Mouse (Mus musculus) monocyte, adult 2 months (primary cell): ENCODE data around the gene Htra1.

Source experiments
- DNase-seq, 2 experiments: peaks; one replicate each; pipeline ENCODE4 v3.0.0; 2022; ENCODE audit warnings: low spot score in 2 of 2, low read depth in 1 of 2

Gene Htra1

DNA sequence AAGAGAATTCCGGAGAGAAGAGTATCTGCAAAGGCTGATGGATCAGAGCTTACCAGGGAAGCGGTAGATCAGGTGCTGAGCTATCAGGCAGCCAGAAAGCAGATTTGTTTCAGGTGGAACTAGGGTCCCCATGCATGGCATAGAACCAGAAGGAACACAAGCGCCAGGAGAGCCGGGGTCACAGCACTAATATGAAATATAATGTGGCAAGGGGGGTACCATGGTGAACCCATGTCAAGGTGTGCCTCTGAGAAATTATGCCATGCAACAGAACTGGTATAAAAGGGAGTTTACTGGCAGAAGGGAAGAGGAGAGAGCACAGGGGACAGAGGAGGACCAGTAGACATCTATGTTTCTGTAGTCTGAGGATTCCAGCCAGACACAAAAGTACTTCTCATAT, 1.3 kb upstream of the Htra1 start:
- DNase-seq: no peak

DNA sequence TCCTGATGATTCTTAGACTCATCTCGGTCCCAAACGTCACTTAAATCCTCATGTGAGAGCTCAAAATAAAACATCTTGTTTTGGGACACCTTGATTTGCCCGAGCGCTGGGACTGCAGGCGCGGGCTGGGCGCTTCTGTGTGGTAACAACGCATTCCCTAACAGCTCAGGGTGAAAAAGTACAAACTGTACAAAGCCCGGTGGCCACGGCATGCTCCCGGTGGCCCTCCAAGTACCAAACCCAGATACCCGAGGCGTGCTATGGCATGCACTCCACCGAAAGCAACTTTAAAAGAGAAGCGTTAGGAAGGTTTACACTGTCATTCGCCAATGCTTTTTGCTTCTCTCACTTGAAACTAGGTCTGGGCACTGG, 504 bp upstream of the Htra1 start:
- DNase-seq: no peak

DNA sequence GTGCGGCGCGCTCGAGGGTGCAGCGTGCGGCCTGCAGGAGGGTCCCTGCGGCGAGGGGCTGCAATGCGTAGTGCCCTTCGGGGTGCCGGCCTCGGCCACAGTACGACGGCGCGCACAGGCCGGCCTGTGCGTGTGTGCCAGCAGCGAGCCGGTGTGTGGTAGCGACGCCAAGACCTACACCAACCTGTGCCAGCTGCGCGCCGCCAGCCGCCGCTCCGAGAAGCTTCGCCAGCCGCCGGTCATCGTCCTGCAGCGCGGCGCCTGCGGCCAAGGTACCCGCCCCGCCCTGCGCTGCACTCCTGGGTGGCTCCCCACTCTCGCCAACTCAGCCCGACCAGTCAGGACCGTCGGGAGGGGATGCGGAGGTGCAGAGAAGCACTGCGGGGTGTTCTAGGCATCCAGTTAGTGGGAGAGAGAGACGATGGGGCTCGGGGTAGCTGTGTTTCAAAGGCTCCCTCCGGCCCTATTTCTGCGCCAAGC, 601 bp downstream of the Htra1 start:
- no peak for DNase-seq

DNA sequence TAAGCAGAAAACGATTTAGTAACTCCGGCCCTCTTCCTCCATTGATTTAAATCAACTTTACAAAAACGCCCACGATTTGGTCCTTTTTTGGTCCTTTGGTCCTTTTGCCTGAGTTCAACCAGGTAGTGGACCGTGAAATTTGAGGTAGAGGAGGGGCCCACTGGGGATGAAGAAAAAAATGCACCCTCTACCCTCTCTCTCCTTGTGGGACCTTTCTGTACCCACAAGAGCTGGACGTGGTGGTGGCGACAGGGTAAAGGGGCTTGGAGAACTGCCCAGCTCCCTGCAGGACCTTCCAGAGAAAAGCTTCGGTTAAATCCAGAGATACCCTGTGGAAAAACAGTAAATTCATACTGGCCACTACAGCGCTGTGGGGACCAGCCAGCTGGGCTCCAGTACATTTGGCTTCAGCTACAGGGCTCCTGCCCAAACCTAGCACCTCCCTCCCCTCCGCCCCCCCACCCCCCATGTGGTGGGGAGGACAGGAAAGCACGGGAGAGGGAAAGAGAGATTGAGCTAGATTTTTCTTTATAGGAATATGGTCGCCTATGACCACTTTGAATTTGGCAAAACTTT, 1.4 kb downstream of the Htra1 start:
- DNase-seq: no peak

DNA sequence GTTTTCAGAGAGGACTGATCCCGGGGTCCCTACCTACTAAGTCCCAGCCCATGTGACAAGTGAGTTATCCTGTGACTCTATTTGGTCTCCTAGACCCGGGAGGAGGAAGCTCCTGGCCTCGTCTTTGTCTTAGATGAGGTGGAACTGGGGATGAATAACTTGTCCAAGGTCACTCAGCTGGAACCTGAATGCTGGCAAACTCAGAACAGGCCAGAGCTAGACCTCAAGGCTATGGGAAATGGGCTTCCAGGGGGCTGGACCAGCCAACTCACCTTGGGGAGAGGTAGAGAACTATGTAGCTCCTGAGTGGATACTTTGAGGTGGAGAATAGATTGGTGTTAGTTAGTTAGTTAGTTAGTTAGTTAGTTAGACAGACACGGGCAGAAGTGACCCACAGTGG, 2.1 kb downstream of the Htra1 start:
- no peak for DNase-seq

DNA sequence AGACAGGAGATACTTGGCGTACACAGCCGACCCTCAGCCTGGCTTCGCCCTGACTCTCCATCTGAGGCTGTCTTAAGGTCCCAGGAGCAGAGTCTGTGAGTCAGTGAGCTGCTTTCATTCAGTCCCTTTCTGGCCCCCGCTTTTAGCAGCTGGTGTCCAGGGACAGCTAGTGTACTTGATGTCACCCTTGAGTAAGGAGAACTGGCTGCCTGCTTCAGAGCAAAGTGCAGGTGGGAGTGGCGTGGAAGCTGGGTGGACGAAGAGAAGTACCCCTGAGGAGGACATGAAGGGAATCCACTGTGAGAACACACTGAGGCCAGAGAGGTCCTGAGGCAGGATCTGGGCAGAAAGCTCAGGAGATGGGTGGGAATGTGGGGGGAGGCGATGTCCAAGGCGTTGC, 3.0 kb downstream of the Htra1 start:
- no peak for DNase-seq

DNA sequence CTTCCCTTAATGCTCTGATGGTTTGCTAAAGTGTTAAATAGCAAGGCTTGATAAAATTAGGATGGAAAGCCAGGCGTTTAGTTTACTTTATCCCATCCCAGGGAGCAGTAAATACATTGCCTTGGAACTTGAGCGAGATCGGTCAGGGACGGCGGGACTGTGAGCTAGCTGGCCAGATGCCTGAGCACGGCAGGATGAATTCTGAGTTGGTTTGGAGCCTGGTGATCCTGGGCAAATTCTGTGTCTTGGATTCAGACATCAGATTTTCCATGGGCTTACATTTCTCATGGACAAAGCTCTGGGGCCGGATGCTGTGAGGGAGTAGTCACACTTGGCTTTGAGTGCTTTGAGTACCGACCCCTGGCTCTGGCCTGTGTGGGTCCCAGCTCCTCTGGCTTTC, 4.8 kb downstream of the Htra1 start:
- no peak for DNase-seq

DNA sequence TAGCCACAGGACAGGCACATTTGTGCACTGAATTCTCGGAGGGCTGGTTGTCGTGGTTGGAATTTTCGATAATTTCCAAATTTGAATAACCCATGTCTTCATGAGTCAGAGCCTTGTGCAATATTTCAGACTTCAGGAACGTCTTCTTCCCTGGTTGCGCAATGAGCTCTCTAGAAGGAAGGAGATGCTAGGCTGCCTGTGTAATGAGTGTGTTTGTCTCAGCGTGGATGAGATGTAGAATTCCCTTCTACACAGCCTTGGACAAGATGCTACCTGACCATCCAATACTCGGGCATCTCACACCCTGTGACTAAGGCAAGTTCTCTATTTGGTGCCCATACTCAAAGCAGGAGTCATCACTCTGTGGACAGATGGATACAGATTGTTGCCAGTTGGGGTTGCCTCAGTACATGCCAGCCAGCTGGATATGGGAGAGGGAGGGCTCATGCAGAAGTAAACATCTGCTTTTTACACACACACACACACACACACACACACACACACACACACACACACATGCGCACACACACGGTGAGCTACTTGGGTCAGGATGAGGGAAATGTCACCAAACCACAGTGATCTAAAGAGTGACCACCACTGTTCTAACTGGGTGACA, 7.5 kb downstream of the Htra1 start:
- no peak for DNase-seq

DNA sequence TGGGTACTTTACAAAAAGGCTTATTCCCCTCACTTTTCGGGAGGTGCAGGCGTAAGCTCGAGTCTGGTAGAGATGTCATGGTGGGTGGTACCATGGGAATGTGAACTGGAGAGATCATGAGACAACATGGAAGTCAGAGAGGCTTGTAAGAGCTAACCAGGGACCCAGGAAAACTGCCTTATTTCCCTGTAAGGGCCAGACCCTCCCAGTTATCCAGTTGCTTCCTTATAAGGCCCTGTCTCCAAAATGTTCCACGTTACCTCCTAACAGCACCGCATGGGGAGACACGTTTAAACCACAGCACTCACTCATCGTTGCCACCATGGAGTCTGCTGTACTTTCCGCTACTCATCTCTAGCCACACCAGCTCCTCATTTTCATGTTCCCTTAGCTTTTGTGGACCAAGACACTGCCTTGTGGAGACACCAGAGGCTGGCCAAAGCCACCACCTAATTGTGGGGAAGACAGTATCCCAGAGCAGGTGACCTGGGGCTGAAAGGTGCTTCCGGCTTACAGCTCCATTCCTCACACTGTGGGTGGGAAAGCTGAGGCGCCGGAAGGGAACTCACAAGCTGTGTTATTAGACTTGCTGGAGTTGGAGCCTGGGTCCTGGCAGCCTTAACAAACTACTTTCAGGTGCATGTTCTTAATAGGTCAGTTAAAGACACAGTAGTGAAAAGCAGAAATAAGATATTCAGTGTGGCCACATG, 9.0 kb downstream of the Htra1 start:
- DNase-seq: no peak

DNA sequence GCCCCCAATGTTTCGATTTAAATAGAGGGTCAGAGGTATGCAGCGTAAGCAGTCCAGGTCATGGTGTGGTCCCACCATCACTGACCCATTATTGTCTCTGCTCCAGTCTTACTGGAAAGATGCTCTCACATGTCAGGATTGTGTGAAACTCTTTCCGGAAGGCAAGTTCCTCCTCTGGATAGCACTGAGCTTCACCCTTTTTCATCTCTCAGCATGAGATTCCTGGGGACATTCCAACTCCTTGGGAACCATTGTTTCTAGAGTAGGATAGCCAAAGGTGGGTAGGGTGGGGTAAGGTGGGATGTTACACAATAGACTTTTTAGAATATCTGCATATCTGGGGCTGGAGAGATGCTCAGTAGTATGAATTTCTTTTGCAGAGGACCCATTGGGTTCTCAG, 9.8 kb downstream of the Htra1 start:
- DNase-seq: no peak

DNA sequence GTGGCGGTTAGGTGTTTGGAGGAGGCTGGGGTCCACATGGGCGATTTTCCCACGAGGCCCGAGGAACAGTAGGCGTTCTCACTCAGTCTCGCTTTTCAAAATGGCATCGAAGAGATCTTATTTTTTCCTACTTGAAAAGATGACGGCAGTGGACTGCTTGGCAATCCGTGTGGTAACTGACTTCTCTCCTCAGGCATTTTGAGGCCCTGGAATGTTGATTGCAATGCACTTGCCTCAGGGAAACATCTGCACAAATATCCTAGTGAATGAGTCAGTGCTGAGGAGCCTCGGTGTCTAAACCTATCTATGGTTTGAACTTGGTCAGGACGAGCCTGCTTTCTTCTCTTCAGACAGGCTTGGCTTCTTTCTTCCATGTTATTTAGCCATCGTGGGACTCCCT, 10.4 kb downstream of the Htra1 start:
- DNase-seq: no peak

DNA sequence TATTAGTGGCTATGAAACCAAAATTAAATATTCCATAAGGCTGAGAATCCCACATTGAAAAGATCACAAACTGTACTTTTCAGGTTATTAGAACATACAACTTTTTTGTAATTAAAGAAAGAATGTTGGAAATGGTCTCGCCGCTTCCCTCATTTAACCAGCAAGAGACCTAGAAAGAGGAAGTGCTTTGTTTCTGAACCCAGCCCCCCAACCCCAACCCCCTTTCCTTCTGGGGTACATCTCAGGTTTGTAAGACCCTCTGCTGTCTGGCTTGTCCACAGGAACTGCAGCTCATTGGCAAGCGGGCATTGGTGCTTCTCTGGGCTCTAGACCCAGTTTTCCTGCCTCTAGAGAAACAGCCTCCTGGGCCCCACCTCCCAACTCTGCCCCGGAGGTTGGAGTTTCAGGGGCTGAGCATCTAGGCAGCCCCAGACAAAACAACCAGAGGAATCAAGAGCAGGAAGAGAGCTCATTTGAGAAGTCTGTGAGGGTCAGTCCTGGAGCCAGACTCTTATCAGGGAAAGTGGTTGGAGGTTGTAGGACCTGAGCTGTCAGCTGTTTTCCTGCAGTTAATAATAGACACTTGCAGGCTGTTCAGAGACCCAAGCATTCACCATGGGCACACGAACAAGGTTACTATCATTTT, 12.8 kb downstream of the Htra1 start:
- DNase-seq: no peak

DNA sequence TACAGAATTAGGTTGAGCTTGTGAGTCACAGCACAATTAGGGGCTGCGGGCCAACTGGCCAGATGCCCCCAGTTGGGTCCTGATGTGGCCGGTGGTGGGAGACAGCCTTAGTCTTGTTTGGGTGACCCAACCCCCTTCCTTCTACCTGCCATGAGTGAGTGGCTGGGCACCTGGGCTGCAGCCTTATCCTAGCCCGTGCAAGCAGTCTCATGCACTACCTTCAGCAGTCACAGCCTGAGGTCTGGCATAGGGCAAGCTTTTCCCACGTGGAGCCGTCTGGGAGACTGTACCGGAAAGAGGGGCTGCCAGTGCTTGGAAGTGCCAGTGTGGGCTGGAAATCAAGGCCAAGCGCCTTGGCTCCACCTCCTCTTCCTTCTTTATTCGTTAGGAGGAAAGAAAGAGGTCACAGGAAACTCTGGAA, 13.4 kb downstream of the Htra1 start:
- no peak for DNase-seq

DNA sequence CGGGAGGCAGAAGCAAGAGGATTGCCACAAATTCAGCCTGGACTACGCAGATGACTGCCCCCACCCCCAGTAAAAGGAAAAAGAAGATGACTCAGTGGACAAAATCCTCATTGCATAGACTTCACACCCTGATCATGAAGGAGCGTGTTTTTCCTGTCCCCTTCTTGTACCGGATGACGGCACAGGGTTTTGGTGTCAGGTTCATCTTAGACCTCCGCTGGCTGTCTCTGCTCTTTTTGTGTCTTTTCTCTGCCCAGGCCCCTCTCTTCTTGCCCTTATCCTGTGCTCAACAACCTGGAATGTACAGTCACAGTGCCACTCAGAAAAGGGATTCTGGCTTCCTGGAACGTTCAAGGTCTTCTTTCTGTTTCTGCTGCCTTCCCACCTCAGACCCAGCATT, 14.6 kb downstream of the Htra1 start:
- no peak for DNase-seq

DNA sequence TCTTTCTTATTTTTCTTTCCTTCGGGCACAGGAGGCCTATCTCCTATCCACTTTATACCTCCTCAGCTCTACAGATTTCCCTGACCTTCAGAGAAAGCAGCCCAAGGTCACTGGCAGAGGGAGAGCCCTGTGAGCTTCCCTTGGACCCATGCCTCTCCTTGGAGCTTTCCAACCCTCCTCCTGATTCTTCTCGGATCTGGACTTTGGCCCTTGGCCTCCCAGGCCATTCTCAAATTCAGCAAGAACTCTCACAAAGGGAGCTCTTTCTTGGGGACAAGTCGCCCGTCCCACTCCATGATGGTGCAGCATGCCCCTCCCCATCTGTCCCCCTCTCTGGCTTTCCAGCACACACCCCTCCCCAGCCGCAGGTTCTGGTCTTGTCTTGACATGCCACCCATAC, 15.1 kb downstream of the Htra1 start:
- no peak for DNase-seq

DNA sequence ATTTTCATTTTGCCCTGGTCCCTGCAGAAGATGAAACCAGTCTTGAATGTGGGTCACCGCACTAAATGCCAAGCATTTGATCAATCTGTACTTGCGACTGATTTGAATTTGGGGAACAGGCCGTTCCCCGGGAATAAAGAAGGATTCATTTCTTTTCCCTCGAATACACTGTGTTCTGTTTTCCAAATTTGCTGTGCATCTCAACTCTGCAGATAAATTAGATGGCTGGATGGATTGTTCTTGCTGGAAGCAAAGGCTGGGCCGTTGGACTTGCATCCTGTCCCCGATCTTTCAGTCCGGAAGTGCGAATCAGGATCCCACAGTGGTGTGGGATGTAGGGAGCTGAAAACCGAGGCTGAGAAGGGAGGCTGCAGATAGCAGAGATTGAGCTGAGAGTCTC, 17.5 kb downstream of the Htra1 start:
- DNase-seq: no peak

DNA sequence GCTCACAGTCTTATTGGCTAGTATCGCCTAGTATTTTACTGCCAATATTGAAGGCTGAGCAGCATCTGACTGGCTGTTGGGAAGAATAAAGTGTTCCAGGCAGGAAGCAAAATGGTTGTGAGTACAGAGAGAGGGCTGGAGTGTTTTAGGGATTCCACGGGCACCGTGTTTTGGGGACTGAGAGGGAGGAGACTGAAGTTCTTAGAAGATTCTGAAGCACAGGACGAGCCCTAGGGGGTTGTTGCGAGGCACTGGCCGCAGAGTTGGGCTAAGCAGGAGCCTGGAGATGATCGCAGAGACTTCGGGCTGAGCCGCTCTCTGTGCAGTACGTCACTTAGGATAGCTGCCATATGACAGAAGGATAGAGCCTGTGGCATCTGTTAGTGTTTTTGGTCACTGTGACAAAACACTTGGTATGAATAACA, 18.3 kb downstream of the Htra1 start:
- DNase-seq: no peak

DNA sequence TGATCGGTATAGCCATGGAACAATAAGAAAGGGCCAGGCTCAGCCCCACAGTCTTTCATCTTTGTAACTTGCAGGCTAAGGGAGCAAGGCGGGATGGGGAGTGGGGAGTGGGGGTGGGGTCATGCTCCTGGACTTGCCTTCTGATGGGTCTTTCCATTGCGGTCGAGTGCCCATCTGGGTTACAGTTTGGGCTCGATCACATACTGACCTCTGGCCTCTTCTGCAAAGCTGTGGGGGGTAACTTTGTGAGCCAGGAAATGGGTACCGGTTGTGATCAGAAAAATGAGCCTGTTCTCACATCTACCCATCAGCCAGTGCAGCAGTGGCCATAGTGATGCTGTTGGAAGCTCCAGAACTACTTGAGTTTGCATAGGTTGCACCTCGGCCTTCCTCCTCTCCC, 22.6 kb downstream of the Htra1 start:
- DNase-seq: no peak

DNA sequence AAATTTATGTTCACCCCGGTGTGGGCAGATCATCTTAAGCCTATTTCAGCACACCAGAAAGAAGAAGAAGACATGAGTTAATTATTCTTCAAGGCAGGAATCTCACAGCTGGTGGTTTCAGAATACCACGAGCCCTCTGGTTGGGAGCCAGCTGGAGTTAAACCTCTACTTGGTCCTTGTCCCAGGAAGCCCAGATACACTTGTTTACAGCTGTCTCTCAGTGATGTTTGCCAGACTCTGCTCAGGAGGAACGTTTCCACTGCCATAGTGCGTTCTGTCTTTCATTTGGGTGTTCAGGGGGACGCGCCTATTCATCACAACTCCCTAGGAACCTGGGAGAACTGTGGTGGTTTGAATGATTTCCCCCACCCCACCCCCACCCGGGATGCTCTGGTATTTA, 24.0 kb downstream of the Htra1 start:
- DNase-seq: no peak

DNA sequence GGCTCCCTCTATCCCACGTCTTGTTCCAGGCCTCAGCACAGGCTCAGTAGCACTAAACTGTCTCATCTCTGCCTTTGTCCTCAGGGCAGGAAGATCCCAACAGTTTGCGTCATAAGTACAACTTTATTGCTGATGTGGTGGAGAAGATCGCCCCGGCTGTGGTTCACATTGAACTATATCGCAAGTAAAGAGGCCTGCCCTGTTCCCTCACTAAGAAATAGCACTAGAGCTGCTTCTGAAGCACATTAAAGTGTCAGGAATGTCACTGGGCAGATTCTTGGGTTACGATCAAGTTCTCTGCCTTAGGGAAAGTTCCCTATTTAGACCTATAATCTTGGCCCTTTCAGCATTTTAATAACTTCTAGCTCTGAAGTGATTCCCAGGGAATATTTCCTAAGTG, 25.5 kb downstream of the Htra1 start:
- DNase-seq: no peak

DNA sequence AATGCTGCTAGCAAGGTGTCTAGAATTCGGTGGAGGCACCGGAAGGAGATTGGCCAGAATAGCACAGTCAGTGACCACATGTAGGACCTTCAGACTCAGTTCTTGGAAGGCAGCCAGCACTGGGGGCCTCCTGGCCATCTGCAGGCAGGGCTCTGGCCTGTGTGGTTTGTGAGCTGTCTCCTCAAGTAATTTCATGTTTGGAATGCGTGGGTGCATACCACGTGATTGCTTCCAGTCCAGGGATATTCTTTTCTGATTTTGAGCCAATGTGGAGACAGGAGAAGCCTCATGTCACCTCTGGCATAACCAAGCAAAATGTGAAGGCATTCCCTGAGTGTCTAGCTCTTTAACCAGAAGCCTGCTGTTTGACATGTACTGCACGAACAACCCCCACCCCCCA, 28.8 kb downstream of the Htra1 start:
- DNase-seq: no peak

DNA sequence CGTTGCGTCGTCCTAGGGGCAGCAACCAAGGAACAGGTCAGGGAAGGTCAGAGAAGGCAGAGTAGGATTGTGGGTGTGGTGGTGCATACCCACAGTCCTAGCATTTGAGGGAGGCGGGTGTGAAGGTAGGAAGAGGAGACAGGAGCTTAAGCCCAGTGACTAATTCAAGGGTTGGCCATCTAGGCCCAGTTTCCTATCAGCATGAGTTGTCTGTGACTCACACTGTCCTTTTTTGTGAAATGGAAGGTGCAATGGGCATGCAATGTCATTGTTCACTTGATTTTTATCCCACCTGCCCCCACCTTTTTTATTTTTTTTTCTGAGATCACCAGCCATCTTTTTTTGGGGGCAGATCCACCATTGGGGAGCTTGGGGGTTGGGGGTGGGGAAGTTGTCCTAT, 29.5 kb downstream of the Htra1 start:
- DNase-seq: no peak
